Mouse (Mus musculus): ENCODE measurements around the gene Clec4d.
"Not testable (repeated sequence)": the region's sequence is repeated elsewhere in the genome, so short reads cannot be mapped to it uniquely, and the experiment has no call there.

Gene Clec4d

DNA sequence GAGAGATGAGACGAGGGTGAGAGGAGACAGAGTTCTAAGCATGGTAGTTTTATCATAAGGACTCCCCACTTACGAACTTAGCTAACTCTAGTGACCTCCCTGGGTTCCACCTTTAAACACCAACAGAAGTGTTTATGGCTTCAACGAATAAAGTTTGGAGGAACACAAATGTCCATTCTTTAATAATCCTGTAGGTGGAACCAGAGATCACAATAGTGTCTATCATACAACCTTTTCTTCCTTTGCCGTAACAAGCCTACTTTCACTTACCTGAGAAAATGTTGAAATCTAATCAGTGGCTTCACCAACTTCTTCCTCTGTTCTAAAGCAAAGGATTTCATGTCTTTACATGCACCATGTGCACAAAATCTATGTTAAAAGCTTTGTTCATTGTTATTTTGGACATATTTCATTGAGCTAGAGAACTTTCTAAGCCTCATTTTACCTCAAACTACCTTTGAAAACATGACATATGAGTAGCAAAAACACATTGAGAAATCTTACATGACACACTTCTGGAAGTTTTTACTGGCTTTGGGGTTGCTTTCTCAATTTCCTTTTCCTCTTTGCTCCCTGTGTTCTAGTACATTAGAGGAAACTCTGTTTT lies at the start of gene Clec4d:
TSS of gene Clec4d (plus strand) at position 557 of the 607 bp plus-strand sequence.
- H3K4me1 ChIP-seq (replicated peaks; ENCODE audit: low read depth, low read length) = no peaks in the 10 kb centered on the region
- TF ChIP-seq NANOG (IDR thresholded peaks at IDR 0.05; ENCODE audit: borderline replicate concordance, low read length) (no peak), POU5F1 (IDR thresholded peaks at IDR 0.05; ENCODE audit: borderline replicate concordance, low read length) (no peak), CTCF (conservative IDR thresholded peaks at IDR 0.05; ENCODE audit: low read length) (peak; percentile 15; the same call in 1 of the 2 replicates)
- H3K9me3 ChIP-seq (ENCODE audit: low read length) = peaks cover 13% of the 10 kb centered on the region
- H3K36me3 ChIP-seq (ENCODE audit: insufficient read depth, low read length) = no peaks in the 10 kb centered on the region
- no peak within 1 kb of the TSS for H3K4me3 ChIP-seq (replicated peaks; ENCODE audit: low read length)
- H3K27me3 ChIP-seq (ENCODE audit: insufficient read depth, low read length) = no peaks in the 10 kb centered on the region

DNA sequence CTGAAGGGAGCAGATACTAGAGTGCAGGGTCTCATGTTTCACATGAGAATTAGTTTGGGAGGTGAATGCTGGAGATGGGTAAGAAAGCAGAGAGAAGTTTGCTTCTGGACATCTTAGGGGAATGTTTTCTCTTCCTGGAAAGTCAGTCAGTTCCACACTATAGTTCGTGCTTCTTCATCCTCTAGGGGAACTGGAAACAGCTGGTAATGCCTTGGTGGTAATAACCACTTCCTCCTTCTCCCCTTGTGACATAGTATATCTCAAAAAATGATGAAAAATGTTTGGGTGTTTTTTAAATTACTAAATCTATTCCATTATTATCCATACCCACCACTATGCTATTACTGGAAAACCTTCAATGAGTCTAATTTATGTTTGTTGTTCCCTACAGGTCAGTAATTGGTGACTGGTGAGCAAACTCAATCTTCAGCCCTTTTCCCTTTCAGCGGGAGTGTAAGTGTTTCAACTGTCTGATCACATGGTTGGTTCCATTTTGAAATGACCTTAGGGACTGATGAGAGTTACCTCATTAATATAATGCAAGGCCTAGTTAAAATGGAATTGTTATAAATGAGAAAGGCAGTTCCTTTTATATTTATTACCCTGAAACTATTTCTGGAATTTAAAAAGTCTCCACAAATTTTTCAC lies 34.3 kb upstream of the Clec4d start:
- no peaks in the 10 kb centered on the region for H3K9me3 ChIP-seq (ENCODE audit: low read length)
- no peaks in the 10 kb centered on the region for H3K4me1 ChIP-seq (replicated peaks; ENCODE audit: low read depth, low read length)
- no peak for TF ChIP-seq CTCF (conservative IDR thresholded peaks at IDR 0.05; ENCODE audit: low read length)
- no peak for TF ChIP-seq NANOG (IDR thresholded peaks at IDR 0.05; ENCODE audit: borderline replicate concordance, low read length)
- TF ChIP-seq POU5F1 (IDR thresholded peaks at IDR 0.05; ENCODE audit: borderline replicate concordance, low read length) = no peak
- no peak overlapping the region for H3K4me3 ChIP-seq (replicated peaks; ENCODE audit: low read length)
- no peaks in the 10 kb centered on the region for H3K36me3 ChIP-seq (ENCODE audit: insufficient read depth, low read length)
- H3K27me3 ChIP-seq (ENCODE audit: insufficient read depth, low read length) = no peaks in the 10 kb centered on the region

DNA sequence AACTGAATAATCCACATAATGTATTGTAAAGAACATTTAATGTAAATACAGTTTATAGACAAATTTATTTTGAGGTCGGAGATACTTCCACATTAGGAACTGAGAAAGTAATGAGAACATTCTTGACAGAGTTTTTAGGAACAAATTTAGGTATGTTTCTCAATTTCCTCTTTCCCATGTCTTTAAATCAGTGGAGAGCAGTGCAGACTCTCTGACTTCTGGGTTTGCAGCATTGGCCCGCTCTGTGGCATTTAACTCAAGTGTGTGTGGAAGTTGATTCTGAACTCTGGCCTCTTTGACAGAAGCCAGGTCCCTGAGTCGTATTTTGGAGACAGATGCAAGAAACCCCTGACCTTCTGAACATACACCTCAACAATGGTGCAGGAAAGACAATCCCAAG lies 32.3 kb upstream of the Clec4d start, which contains the start of gene Clec4n:
TSS of gene Clec4n (plus strand) at position 200 of the 400 bp plus-strand sequence.
- Histone ChIP-seq H3K4me3 (replicated peaks; ENCODE audit: low read length) (no peak within 1 kb of the TSS), H3K36me3 (ENCODE audit: insufficient read depth, low read length) (no peaks in the 10 kb centered on the region), H3K9me3 (ENCODE audit: low read length) (no peaks in the 10 kb centered on the region), H3K27me3 (ENCODE audit: insufficient read depth, low read length) (no peaks in the 10 kb centered on the region), H3K4me1 (replicated peaks; ENCODE audit: low read depth, low read length) (no peaks in the 10 kb centered on the region)
- TF ChIP-seq CTCF (conservative IDR thresholded peaks at IDR 0.05; ENCODE audit: low read length) (no peak), NANOG (IDR thresholded peaks at IDR 0.05; ENCODE audit: borderline replicate concordance, low read length) (no peak), POU5F1 (IDR thresholded peaks at IDR 0.05; ENCODE audit: borderline replicate concordance, low read length) (no peak)

GRCm38 (mm10) chr6:123231149-123231548 lies 30.8 kb upstream of the Clec4d start:
- no peak for TF ChIP-seq NANOG (IDR thresholded peaks at IDR 0.05; ENCODE audit: borderline replicate concordance, low read length)
- TF ChIP-seq POU5F1 (IDR thresholded peaks at IDR 0.05; ENCODE audit: borderline replicate concordance, low read length) = no peak
- no peak for TF ChIP-seq CTCF (conservative IDR thresholded peaks at IDR 0.05; ENCODE audit: low read length)
- Histone ChIP-seq H3K4me3 (replicated peaks; ENCODE audit: low read length) (no peak overlapping the region), H3K27me3 (ENCODE audit: insufficient read depth, low read length) (no peaks in the 10 kb centered on the region), H3K36me3 (ENCODE audit: insufficient read depth, low read length) (no peaks in the 10 kb centered on the region), H3K9me3 (ENCODE audit: low read length) (no peaks in the 10 kb centered on the region), H3K4me1 (replicated peaks; ENCODE audit: low read depth, low read length) (no peaks in the 10 kb centered on the region)

DNA sequence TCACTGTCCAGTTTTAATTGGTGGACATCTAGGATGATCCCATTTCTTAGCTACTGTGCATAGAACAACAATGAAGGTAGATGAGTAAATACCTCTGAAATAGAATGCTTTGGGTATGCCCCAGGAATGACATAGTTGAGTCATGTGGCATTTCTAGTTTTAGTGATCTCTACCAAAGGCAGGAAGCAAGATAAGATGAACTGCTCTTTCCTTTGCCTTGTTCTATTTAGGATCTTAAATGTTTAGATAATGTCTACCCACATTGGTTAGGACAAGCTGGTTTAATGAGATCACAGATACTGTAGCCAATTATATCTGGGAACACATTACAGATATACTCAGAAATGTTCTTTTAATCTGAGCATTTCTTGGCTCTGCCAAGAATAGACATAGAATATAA lies 24.3 kb upstream of the Clec4d start:
- no peaks in the 10 kb centered on the region for H3K4me1 ChIP-seq (replicated peaks; ENCODE audit: low read depth, low read length)
- H3K4me3 ChIP-seq (replicated peaks; ENCODE audit: low read length) = no peak overlapping the region
- H3K27me3 ChIP-seq (ENCODE audit: insufficient read depth, low read length) = no peaks in the 10 kb centered on the region
- H3K9me3 ChIP-seq (ENCODE audit: low read length) = no peaks in the 10 kb centered on the region
- TF ChIP-seq NANOG (IDR thresholded peaks at IDR 0.05; ENCODE audit: borderline replicate concordance, low read length) (no peak), CTCF (conservative IDR thresholded peaks at IDR 0.05; ENCODE audit: low read length) (no peak), POU5F1 (IDR thresholded peaks at IDR 0.05; ENCODE audit: borderline replicate concordance, low read length) (no peak)
- H3K36me3 ChIP-seq (ENCODE audit: insufficient read depth, low read length) = no peaks in the 10 kb centered on the region

- TF ChIP-seq POU5F1 (IDR thresholded peaks at IDR 0.05; ENCODE audit: borderline replicate concordance, low read length) (no peak), NANOG (IDR thresholded peaks at IDR 0.05; ENCODE audit: borderline replicate concordance, low read length) (no peak), CTCF (conservative IDR thresholded peaks at IDR 0.05; ENCODE audit: low read length) (no peak)
- Histone ChIP-seq H3K27me3 (ENCODE audit: insufficient read depth, low read length) (no peaks in the 10 kb centered on the region), H3K4me1 (replicated peaks; ENCODE audit: low read depth, low read length) (no peaks in the 10 kb centered on the region), H3K36me3 (ENCODE audit: insufficient read depth, low read length) (no peaks in the 10 kb centered on the region), H3K9me3 (ENCODE audit: low read length) (peaks cover 7% of the 10 kb centered on the region), H3K4me3 (replicated peaks; ENCODE audit: low read length) (no peak overlapping the region)
Measured at GRCm38 (mm10) chr6:123244201-123244600, 17.7 kb upstream of the Clec4d start.

DNA sequence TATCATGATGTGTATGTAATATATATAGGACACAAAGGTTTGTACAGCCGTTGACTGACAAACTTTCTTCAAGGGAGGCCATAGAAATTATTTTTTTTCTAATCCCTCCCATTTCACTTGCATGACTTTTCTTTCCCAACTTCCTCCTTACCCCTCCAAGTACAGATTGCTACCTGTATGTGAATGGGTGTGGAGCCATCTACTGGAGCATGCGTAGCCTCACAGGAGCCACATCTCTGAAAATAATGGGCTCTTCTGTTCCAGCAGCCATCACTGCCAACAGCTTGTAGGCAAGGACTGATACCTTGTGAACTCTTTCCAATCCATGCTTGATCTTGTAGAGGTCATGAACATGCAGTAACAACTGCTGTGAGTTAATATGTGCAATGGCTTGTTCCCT lies 13.0 kb upstream of the Clec4d start:
- H3K27me3 ChIP-seq (ENCODE audit: insufficient read depth, low read length); H3K4me1 ChIP-seq (replicated peaks; ENCODE audit: low read depth, low read length); H3K9me3 ChIP-seq (ENCODE audit: low read length); H3K4me3 ChIP-seq (replicated peaks; ENCODE audit: low read length); H3K36me3 ChIP-seq (ENCODE audit: insufficient read depth, low read length): not testable (repeated sequence)

- Histone ChIP-seq H3K9me3 (ENCODE audit: low read length) (peaks cover 21% of the 10 kb centered on the region), H3K4me3 (replicated peaks; ENCODE audit: low read length) (no peak overlapping the region), H3K36me3 (ENCODE audit: insufficient read depth, low read length) (no peaks in the 10 kb centered on the region), H3K27me3 (ENCODE audit: insufficient read depth, low read length) (no peaks in the 10 kb centered on the region), H3K4me1 (replicated peaks; ENCODE audit: low read depth, low read length) (no peaks in the 10 kb centered on the region)
- TF ChIP-seq CTCF (conservative IDR thresholded peaks at IDR 0.05; ENCODE audit: low read length) = no peak
- no peak for TF ChIP-seq NANOG (IDR thresholded peaks at IDR 0.05; ENCODE audit: borderline replicate concordance, low read length)
- no peak for TF ChIP-seq POU5F1 (IDR thresholded peaks at IDR 0.05; ENCODE audit: borderline replicate concordance, low read length)
Measured at GRCm38 (mm10) chr6:123252735-123253134, 9.2 kb upstream of the Clec4d start.

DNA sequence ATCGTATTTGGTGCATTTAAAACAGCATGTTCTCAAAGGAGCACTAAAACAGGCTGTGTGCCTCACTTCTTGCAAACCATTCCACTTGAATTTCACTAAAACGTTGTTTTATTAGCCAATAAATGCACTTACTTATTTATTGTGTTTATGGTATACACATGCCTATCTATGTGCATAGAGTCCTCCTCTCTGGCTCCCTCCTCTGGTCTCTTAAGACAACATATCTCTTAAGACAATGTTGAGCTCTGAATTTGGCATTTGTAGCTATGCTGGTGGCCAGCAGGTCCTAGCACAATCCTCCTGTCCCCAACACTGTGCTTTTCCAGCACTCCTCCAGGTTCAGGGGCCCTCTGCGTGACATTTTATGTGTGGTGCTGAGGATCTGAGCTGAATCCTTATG lies 3.0 kb upstream of the Clec4d start:
- Histone ChIP-seq H3K9me3 (ENCODE audit: low read length) (peaks cover 23% of the 10 kb centered on the region), H3K4me3 (replicated peaks; ENCODE audit: low read length) (no peak overlapping the region), H3K27me3 (ENCODE audit: insufficient read depth, low read length) (no peaks in the 10 kb centered on the region), H3K36me3 (ENCODE audit: insufficient read depth, low read length) (no peaks in the 10 kb centered on the region), H3K4me1 (replicated peaks; ENCODE audit: low read depth, low read length) (no peaks in the 10 kb centered on the region)
- TF ChIP-seq CTCF (conservative IDR thresholded peaks at IDR 0.05; ENCODE audit: low read length) = no peak
- TF ChIP-seq POU5F1 (IDR thresholded peaks at IDR 0.05; ENCODE audit: borderline replicate concordance, low read length) = no peak
- no peak for TF ChIP-seq NANOG (IDR thresholded peaks at IDR 0.05; ENCODE audit: borderline replicate concordance, low read length)
